Mouse (Mus musculus): ENCODE results near the gene Tmc3.

DNA sequence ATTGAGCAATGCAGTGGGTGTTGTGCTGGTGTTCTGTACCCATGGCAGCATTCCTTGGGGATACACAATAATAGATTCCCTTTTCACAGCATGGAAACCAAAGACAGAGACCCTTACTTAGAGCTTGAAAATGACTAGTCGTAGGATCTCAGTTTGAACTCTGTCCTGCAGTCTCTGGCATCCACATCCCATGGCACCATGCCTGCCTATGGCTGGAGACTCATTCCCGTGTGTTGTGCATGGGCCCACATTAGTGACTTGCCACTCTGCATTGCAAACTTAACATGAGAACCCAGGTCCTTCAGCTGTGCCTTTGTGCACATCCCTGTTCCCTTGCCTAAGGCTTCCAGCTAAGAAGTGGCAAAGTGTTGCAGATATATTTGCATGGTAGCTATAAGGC lies 60.0 kb downstream of the Tmc3 start:
- TF ChIP-seq CTCF (IDR thresholded peaks at IDR 0.05; ENCODE audit: control insufficient read depth, insufficient read depth, insufficient read length): no peak
- no peak for TF ChIP-seq CEBPB (IDR thresholded peaks at IDR 0.05; ENCODE audit: low read depth)

All from C2C12 (cell line).